Mouse (Mus musculus) embryonic facial prominence, embryonic 11.5 days (tissue): ENCODE measurements around the gene Zfp697. TPM values are rescaled to one million over a fixed set of nuclear protein-coding genes. Genes with fewer than 3 reads are reported as not detected.

Source experiments
- ATAC-seq: fragments of 200-750 bp; cut with Nextera tagmentation; replicated peaks from 2 replicates; pipeline ENCODE4 v1.8.0; 2017; ENCODE audit warnings: low read depth; ENCODE audit not compliant: insufficient number of reproducible peaks, low FRiP score, low TSS enrichment
- DNase-seq: peaks from one replicate; pipeline ENCODE4 v3.0.0-alpha.2; 2015; ENCODE audit warnings: low spot score
- H3K27ac ChIP-seq: fragments of 300-500 bp; sonication (generic); replicated peaks from 2 replicates; pipeline ENCODE4 v1.5.1; 2014; ENCODE audit warnings: mild to moderate bottlenecking, low read depth, low read length, control low read depth
- H3K27me3 ChIP-seq: fragments of 300-500 bp; sonication (generic); 2 replicates; pipeline ENCODE4 v1.6.1; 2014; ENCODE audit warnings: mild to moderate bottlenecking, low read length, moderate library complexity, mixed read lengths; ENCODE audit not compliant: control insufficient read depth, insufficient read depth
- H3K36me3 ChIP-seq: fragments of 300-500 bp; sonication (generic); replicated peaks from 2 replicates; pipeline ENCODE4 v1.6.1; 2014; ENCODE audit warnings: low read depth, mild to moderate bottlenecking, low read length, moderate library complexity, mixed read lengths; ENCODE audit not compliant: control insufficient read depth, insufficient read depth
- H3K4me1 ChIP-seq: fragments of 300-500 bp; sonication (generic); 2 replicates; pipeline ENCODE4 v1.6.1; 2014; ENCODE audit warnings: low read length, mixed read lengths; ENCODE audit not compliant: control insufficient read depth, insufficient read depth
- H3K4me2 ChIP-seq: fragments of 300-500 bp; sonication (generic); 2 replicates; pipeline ENCODE4 v1.6.1; 2014; ENCODE audit warnings: low read depth, mild to moderate bottlenecking, control low read depth, low read length, moderate library complexity
- H3K4me3 ChIP-seq: fragments of 300-500 bp; sonication (generic); 2 replicates; pipeline ENCODE4 v1.5.1; 2014; ENCODE audit warnings: low read depth, low read length, control low read depth
- H3K9ac ChIP-seq: fragments of 300-500 bp; sonication (generic); replicated peaks from 2 replicates; pipeline ENCODE4 v1.6.1; 2014; ENCODE audit warnings: mild to moderate bottlenecking, control low read depth, low read length
- H3K9me3 ChIP-seq: fragments of 300-500 bp; sonication (generic); replicated peaks from 2 replicates; pipeline ENCODE4 v1.6.1; 2016; ENCODE audit warnings: mild to moderate bottlenecking, low read length, inconsistent platforms, mixed read lengths; ENCODE audit not compliant: control insufficient read depth
- WGBS: fragments of 180-500 bp; shearing (Covaris S2); extraction: QIAGEN DNeasy Blood & Tissue Kit; methylation state at CpG from one replicate; pipeline ENCODE4 v1.1.7; 2014; 5-methylcytosine and 5-hydroxymethylcytosine counted together
- polyA plus RNA-seq: library from polyadenylated mRNA; unstranded; fragments of >200 nt; fragmentation: Nextera tagmentation; extraction: Ambion mirVana; gene quantifications from 2 replicates; pipeline ENCODE4 v1.2.1, GENCODE M21; 2014

Gene Zfp697
- polyA plus RNA-seq, 1 experiment from 2014 or later: 9.7 TPM

- Histone ChIP-seq H3K27me3 (no peaks in the 10 kb centered on the region), H3K4me1 (no peaks in the 10 kb centered on the region), H3K9me3 (no peaks in the 10 kb centered on the region), H3K4me2 (no peak overlapping the region), H3K9ac (no peak overlapping the region), H3K4me3 (no peak overlapping the region), H3K27ac (no peak overlapping the region), H3K36me3 (no peaks in the 10 kb centered on the region)
- WGBS: 84% methylated on average over 4 of the region's 4 CpGs
- no peak for DNase-seq
- ATAC-seq: no peak
These were observed 35.1 kb downstream of the Zfp697 start for GRCm38 (mm10) chr3:98417328-98417727.

- Histone ChIP-seq H3K4me3 (no peak overlapping the region), H3K4me1 (no peaks in the 10 kb centered on the region), H3K4me2 (no peak overlapping the region), H3K36me3 (no peaks in the 10 kb centered on the region), H3K9ac (no peak overlapping the region), H3K27ac (no peak overlapping the region), H3K27me3 (no peaks in the 10 kb centered on the region), H3K9me3 (no peaks in the 10 kb centered on the region)
- DNase-seq: no peak
- ATAC-seq: no peak
- WGBS: 73% methylated on average over 6 of the region's 6 CpGs
These were observed 36.9 kb downstream of the Zfp697 start for GRCm38 (mm10) chr3:98418991-98419785.

GRCm38 (mm10) chr3:98419786-98420070, 37.5 kb downstream of the Zfp697 start:
- H3K9ac ChIP-seq: no peak overlapping the region
- no peak overlapping the region for H3K4me2 ChIP-seq
- H3K27me3 ChIP-seq: no peaks in the 10 kb centered on the region
- no peaks in the 10 kb centered on the region for H3K4me1 ChIP-seq
- H3K9me3 ChIP-seq: no peaks in the 10 kb centered on the region
- H3K4me3 ChIP-seq: no peak overlapping the region
- DNase-seq: no peak
- no peaks in the 10 kb centered on the region for H3K36me3 ChIP-seq
- 53% methylated on average over 4 of the region's 4 CpGs for WGBS
- H3K27ac ChIP-seq: no peak overlapping the region
- no peak for ATAC-seq

- no peaks in the 10 kb centered on the region for H3K36me3 ChIP-seq
- H3K9me3 ChIP-seq: no peaks in the 10 kb centered on the region
- no peaks in the 10 kb centered on the region for H3K4me1 ChIP-seq
- H3K27me3 ChIP-seq: peaks cover 4% of the 10 kb centered on the region; the same call in 1 of the 2 replicates
- DNase-seq (no peak), ATAC-seq (no peak)
- WGBS: 96% methylated on average over 4 of the region's 4 CpGs
- no peak overlapping the region for H3K4me3 ChIP-seq
- H3K27ac ChIP-seq: no peak overlapping the region
- H3K4me2 ChIP-seq: no peak overlapping the region
- no peak overlapping the region for H3K9ac ChIP-seq
These were observed 40.7 kb downstream of the Zfp697 start for GRCm38 (mm10) chr3:98422926-98423325.

- ATAC-seq (no peak), DNase-seq (no peak)
- Histone ChIP-seq H3K9ac (no peak overlapping the region), H3K36me3 (no peaks in the 10 kb centered on the region), H3K9me3 (no peaks in the 10 kb centered on the region), H3K27me3 (peaks cover 20% of the 10 kb centered on the region), H3K4me3 (no peak overlapping the region), H3K4me2 (peak overlapping the region; percentile 99), H3K4me1 (no peaks in the 10 kb centered on the region), H3K27ac (no peak overlapping the region)
- 46% methylated on average over 5 of the region's 5 CpGs for WGBS
These were observed 44.5 kb downstream of the Zfp697 start for GRCm38 (mm10) chr3:98426749-98427148.

GRCm38 (mm10) chr3:98427260-98427599, 45.0 kb downstream of the Zfp697 start:
- DNase-seq (no peak), ATAC-seq (no peak; the same call in 1 of the 2 replicates)
- Histone ChIP-seq H3K9me3 (no peaks in the 10 kb centered on the region), H3K27me3 (peaks cover 20% of the 10 kb centered on the region), H3K4me3 (peak overlapping the region; percentile 57), H3K36me3 (no peaks in the 10 kb centered on the region), H3K9ac (no peak overlapping the region; the same call in 1 of the 2 replicates), H3K4me1 (no peaks in the 10 kb centered on the region), H3K4me2 (peak overlapping the region; percentile 99), H3K27ac (no peak overlapping the region)
- WGBS: 2% methylated on average over 21 of the region's 23 CpGs

DNA sequence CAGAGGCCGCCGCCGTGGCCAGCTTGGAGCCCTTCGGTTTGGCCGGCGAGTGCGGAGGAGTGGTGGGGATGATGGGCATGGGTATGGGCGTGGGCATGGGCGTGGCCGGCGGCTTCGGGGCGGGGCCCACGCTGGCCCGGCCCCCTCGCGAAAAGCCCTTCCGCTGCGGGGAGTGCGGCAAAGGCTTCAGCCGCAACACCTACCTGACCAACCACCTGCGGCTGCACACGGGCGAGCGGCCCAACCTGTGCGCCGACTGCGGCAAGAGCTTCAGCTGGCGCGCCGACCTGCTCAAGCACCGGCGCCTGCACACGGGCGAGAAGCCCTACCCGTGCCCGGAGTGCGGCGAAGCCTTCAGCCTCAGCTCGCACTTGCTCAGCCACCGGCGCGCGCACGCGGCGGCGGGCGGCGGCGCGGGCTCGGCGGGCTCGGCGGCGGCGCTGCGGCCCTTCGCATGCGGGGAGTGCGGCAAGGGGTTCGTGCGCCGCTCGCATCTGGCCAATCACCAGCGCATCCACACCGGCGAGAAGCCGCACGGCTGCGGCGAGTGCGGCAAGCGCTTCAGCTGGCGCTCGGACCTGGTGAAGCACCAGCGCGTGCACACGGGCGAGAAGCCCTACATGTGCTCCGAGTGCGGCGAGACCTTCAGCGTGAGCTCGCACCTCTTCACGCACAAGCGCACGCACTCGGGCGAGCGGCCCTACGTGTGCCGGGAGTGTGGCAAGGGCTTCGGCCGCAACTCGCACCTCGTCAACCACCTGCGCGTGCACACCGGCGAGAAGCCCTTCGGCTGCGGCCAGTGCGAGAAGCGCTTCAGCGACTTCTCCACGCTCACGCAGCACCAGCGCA, 45.6 kb downstream of the Zfp697 start:
- peak overlapping the region; percentile 57 for H3K4me3 ChIP-seq
- under 1% methylated on average over 110 of the region's 110 CpGs for WGBS
- peak overlapping the region; percentile 50 for H3K9ac ChIP-seq
- no peaks in the 10 kb centered on the region for H3K36me3 ChIP-seq
- peaks cover 20% of the 10 kb centered on the region for H3K27me3 ChIP-seq
- H3K4me2 ChIP-seq: peak overlapping the region; percentile 99
- DNase-seq (peak; percentile 80), ATAC-seq (peak; percentile 94)
- H3K9me3 ChIP-seq: no peaks in the 10 kb centered on the region
- H3K27ac ChIP-seq: no peak overlapping the region
- no peaks in the 10 kb centered on the region for H3K4me1 ChIP-seq

DNA sequence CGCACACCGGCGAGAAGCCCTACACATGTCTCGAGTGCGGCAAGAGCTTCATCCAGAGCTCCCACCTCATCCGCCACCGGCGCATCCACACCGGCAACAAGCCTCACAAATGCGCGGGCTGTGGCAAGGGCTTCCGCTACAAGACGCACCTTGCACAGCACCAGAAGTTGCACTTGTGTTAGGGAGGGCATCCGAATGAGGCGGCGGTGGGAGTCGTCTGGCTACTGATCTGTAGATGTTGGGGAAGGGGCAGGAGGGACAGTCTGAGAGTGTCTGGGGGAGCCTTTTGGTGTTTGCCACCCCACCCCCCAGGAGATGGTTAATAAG, 46.2 kb downstream of the Zfp697 start:
- Histone ChIP-seq H3K36me3 (no peaks in the 10 kb centered on the region), H3K4me2 (peak overlapping the region; percentile 99), H3K27me3 (peaks cover 20% of the 10 kb centered on the region), H3K27ac (no peak overlapping the region), H3K4me1 (no peaks in the 10 kb centered on the region), H3K9me3 (no peaks in the 10 kb centered on the region), H3K9ac (peak overlapping the region; percentile 50; the same call in 1 of the 2 replicates), H3K4me3 (peak overlapping the region; percentile 57)
- ATAC-seq: 0 out of 2 replicates have a peak, but pooled peaks have one; percentile 5
- WGBS: 1% methylated on average over 17 of the region's 17 CpGs
- DNase-seq: no peak
